Mouse (Mus musculus) heart, embryonic 13.5 days (tissue): ENCODE data around the gene Gprc5b. TPM values are rescaled to one million over a fixed set of nuclear protein-coding genes. Genes with fewer than 3 reads are reported as not detected.
A peak's percentile ranks its signal among the peaks of the same experiment; 100 is the strongest.

Source experiments
- ATAC-seq: fragments of 200-750 bp; cut with Nextera tagmentation; 2 replicates; pipeline ENCODE4 v1.8.0; 2017; ENCODE audit warnings: moderate TSS enrichment; ENCODE audit not compliant: insufficient number of reproducible peaks, low FRiP score, low TSS enrichment; ENCODE audit errors: extremely low read depth
- H3K27ac ChIP-seq: fragments of 300-500 bp; sonication (generic); replicated peaks from 2 replicates; pipeline ENCODE4 v1.5.1; 2015; ENCODE audit warnings: moderate library complexity, mild to moderate bottlenecking, inconsistent platforms
- H3K27me3 ChIP-seq: fragments of 300-500 bp; sonication (generic); replicated peaks from 2 replicates; pipeline ENCODE4 v1.6.1; 2015; ENCODE audit warnings: mild to moderate bottlenecking, inconsistent platforms
- H3K36me3 ChIP-seq: fragments of 300-500 bp; sonication (generic); 2 replicates; pipeline ENCODE4 v1.6.1; 2015; ENCODE audit warnings: mild to moderate bottlenecking, inconsistent platforms
- H3K4me1 ChIP-seq: fragments of 300-500 bp; sonication (generic); 2 replicates; pipeline ENCODE4 v1.6.1; 2015; ENCODE audit warnings: inconsistent platforms
- H3K4me2 ChIP-seq: fragments of 300-500 bp; sonication (generic); 2 replicates; pipeline ENCODE4 v1.6.1; 2015; ENCODE audit warnings: inconsistent platforms, mild to moderate bottlenecking, moderate library complexity
- H3K4me3 ChIP-seq: fragments of 300-500 bp; sonication (generic); 2 replicates; pipeline ENCODE4 v1.5.1; 2015; ENCODE audit warnings: moderate library complexity, mild to moderate bottlenecking, inconsistent platforms
- H3K9ac ChIP-seq: fragments of 300-500 bp; sonication (generic); 2 replicates; pipeline ENCODE4 v1.6.1; 2015; ENCODE audit warnings: inconsistent platforms, mild to moderate bottlenecking, moderate library complexity
- H3K9me3 ChIP-seq: fragments of 300-500 bp; sonication (generic); 2 replicates; pipeline ENCODE4 v1.6.1; 2016; ENCODE audit warnings: inconsistent platforms
- WGBS: fragments of 180-500 bp; shearing (Covaris S2); methylation state at CpG from one replicate; pipeline ENCODE4 v1.1.7; 2015; ENCODE audit warnings: mixed read lengths; 5-methylcytosine and 5-hydroxymethylcytosine counted together
- polyA plus RNA-seq: library from polyadenylated mRNA; unstranded; fragments of >200 nt; fragmentation: Nextera tagmentation; extraction: Ambion mirVana; gene quantifications from 2 replicates; pipeline ENCODE4 v1.2.1, GENCODE M21; 2015

Gprc5b gene
- polyA plus RNA-seq, 1 experiment from 2014 or later: 4.2 TPM

DNA sequence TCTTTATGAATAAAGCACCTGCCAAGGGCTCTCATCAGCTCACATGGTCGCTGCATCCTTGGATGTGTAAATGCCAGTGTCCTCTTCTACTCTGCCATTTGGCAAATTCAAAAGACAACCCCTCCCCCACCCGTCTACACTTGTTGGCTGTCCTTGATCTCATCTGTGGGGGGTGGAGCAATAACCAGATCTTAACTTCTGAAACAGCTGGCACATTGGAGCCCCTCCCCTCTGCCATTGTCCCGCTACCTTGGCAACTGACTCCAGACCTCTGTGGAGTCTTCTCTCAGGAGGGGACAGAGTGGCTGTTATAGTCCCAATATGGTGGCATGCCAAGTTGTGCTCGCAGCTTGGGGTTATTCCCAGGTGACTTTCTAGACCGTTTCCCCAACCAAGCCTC, 22.7 kb downstream of the Gprc5b start:
- Histone ChIP-seq H3K4me3 (no peak overlapping the region), H3K4me1 (peaks cover 22% of the 10 kb centered on the region), H3K27me3 (no peaks in the 10 kb centered on the region), H3K36me3 (peaks cover 25% of the 10 kb centered on the region), H3K9ac (no peak overlapping the region), H3K4me2 (no peak overlapping the region), H3K27ac (no peak overlapping the region), H3K9me3 (no peaks in the 10 kb centered on the region)
- 72% methylated on average over 5 of the region's 5 CpGs for WGBS
- ATAC-seq: no peak

DNA sequence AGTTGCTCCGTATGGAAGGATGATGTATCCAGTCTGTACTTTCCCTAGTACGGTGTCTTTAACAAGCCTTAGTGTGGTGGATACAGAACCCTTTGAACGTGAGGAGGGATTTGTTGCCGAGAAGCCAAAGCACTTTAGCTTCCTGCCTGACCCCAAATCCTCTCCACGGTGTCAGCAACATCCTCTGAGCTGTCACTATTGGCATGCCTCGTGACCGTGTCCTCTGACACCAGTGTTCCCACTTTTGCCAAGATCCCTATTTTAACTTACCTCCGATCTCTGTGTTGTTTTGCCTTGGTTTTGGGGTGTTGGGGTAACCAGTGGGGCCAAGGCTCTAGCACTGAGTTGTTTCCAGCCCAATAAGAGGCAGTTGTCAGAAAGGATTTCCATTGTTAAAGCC, 23.5 kb downstream of the Gprc5b start:
- H3K9ac ChIP-seq: no peak overlapping the region
- peaks cover 14% of the 10 kb centered on the region for H3K4me1 ChIP-seq
- H3K4me2 ChIP-seq: no peak overlapping the region
- no peak for ATAC-seq
- no peaks in the 10 kb centered on the region for H3K27me3 ChIP-seq
- H3K36me3 ChIP-seq: peaks cover 25% of the 10 kb centered on the region
- 65% methylated on average over 8 of the region's 8 CpGs for WGBS
- no peak overlapping the region for H3K4me3 ChIP-seq
- H3K9me3 ChIP-seq: no peaks in the 10 kb centered on the region
- H3K27ac ChIP-seq: no peak overlapping the region

DNA sequence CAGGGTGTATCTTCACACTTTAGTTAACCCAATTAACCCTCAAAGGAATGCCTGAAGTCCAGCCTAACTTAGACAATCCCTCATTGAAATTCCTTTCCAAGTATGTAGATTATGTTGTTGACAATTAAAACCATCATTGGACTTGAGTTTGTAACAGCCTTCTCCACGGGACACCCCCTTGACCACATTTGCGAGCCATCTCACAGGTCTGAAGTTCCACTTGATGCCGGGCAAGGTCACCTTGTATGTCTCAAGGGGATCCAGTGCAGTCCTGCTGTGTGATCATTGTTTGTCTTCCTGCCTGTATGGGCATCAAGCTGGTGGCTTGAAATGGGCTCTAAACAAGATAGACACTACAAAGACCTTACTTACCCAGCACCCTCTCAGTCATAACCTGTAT, 26.1 kb downstream of the Gprc5b start:
- H3K27me3 ChIP-seq: no peaks in the 10 kb centered on the region
- WGBS: 65% methylated on average over 3 of the region's 3 CpGs

DNA sequence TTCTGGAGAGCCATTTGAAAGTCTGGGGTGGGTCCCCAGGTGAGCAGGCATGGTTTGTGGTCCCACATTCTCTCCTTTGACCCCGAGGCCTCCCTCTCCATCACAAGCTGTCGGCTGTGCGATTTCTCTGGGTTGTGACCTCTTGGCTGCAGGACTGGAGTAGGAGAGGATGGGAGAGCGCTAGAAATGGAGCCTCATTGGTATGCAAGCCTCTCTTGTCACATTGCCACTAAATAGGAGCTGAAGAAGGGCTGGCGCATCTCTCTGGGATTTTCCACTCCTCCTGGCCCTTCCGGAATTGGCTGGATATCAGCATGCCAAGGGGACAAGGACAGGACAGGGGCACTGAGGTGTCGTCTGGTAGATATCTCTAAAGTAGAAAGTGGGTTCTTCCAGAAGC, 29.8 kb downstream of the Gprc5b start:
- ATAC-seq: no peak
- no peak overlapping the region for H3K27ac ChIP-seq
- no peaks in the 10 kb centered on the region for H3K36me3 ChIP-seq
- H3K27me3 ChIP-seq: no peaks in the 10 kb centered on the region
- no peaks in the 10 kb centered on the region for H3K9me3 ChIP-seq
- peaks cover 5% of the 10 kb centered on the region for H3K4me1 ChIP-seq
- 18% methylated on average over 7 of the region's 7 CpGs for WGBS
- H3K4me3 ChIP-seq: no peak overlapping the region
- H3K4me2 ChIP-seq: no peak overlapping the region
- no peak overlapping the region for H3K9ac ChIP-seq

More for the DNA sequence above, 26.1 kb downstream of the Gprc5b start:
- H3K9me3 ChIP-seq: no peaks in the 10 kb centered on the region
- no peak for ATAC-seq
- H3K4me1 ChIP-seq: peaks cover 5% of the 10 kb centered on the region
- no peak overlapping the region for H3K9ac ChIP-seq
- H3K4me3 ChIP-seq: no peak overlapping the region
- peaks cover 15% of the 10 kb centered on the region for H3K36me3 ChIP-seq
- H3K4me2 ChIP-seq: no peak overlapping the region
- H3K27ac ChIP-seq: no peak overlapping the region

DNA sequence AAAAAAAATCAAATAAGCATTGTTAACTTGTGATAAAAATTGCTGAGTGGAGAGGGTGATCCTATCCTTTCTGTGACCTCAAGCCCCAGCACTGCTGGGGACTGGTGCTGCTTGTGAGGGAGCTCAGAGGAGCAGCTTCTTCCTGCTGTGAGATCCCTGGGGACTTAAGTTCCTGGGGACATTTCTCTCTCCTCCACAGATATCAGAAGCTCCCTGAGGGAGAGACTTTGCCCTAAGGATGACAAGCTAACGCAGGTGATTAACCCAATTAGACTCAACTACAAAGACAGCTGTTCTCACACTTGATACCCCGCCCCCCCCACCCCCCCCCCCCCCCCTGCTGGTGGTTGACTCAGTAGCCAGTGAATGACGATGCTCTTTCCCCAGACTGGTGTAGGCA, 30.2 kb downstream of the Gprc5b start:
- WGBS: 4% methylated on average over 2 of the region's 3 CpGs
- Histone ChIP-seq H3K9ac (no peak overlapping the region), H3K4me3 (no peak overlapping the region), H3K4me2 (no peak overlapping the region), H3K27ac (no peak overlapping the region), H3K9me3 (no peaks in the 10 kb centered on the region), H3K36me3 (no peaks in the 10 kb centered on the region), H3K27me3 (no peaks in the 10 kb centered on the region), H3K4me1 (peaks cover 9% of the 10 kb centered on the region)
- no peak for ATAC-seq

DNA sequence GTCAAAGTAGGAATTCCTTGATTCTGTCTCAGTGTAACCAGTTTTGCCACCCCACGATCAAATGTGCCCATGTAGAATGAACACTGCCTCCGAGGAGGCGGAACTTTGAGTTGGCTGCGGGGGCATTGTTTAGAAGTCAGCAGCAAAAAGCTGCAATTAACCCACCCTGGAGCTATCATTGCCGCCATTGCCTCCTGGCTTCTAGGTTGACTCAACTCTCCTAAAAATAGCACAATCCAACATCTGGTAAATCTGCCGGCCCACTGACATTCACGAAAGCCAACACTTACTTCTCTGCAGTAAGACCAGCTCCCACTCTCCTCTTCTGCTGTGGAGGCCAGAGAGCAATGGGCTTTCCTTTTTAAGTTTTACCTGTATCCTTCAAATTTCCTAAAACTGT, 35.8 kb downstream of the Gprc5b start:
- Histone ChIP-seq H3K27ac (0 out of 2 replicates have a peak overlapping the region, but pooled peaks have one; percentile 20), H3K27me3 (no peaks in the 10 kb centered on the region), H3K4me3 (no peak overlapping the region), H3K9ac (no peak overlapping the region), H3K9me3 (no peaks in the 10 kb centered on the region), H3K36me3 (no peaks in the 10 kb centered on the region), H3K4me1 (peaks cover 26% of the 10 kb centered on the region), H3K4me2 (no peak overlapping the region; the same call in 1 of the 2 replicates)
- ATAC-seq: no peak
- WGBS: 51% methylated on average over 7 of the region's 7 CpGs

DNA sequence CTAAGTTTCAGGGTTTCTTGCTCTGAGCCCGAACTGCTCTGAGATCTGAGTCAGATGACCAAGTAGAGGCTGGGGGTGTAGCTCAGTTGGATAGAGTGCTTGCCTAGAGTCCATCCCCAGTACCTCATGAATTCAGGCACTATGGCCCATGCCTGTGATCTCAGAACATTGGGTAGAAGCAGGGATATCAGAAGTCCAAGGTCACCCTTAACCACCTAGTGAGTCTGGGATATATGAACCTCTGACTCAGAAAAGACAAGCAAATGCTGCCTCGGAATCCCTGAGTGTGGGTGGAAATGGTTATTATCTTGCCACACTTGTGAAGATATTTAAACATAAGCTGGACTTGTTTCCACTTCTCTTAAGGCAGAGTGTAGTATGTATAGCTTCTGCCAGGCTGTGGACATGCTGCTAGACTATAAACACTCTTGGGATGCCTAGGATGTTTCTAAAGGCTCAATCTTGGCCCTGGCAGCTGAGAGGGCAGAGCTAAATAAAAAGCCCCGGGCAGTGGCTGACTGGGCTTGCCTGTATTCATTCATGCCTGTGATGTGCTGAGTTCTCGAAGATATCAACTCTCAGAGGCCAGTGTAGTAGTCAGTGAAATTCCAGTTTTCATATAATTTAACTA, 38.3 kb downstream of the Gprc5b start:
- WGBS: 43% methylated on average over 4 of the region's 4 CpGs
- H3K9me3 ChIP-seq: no peaks in the 10 kb centered on the region
- H3K36me3 ChIP-seq: no peaks in the 10 kb centered on the region
- no peak overlapping the region for H3K9ac ChIP-seq
- peak overlapping the region; percentile 78 for H3K27ac ChIP-seq
- H3K4me1 ChIP-seq: peaks cover 38% of the 10 kb centered on the region
- ATAC-seq: no peak
- no peak overlapping the region for H3K4me2 ChIP-seq
- no peaks in the 10 kb centered on the region for H3K27me3 ChIP-seq
- no peak overlapping the region for H3K4me3 ChIP-seq

DNA sequence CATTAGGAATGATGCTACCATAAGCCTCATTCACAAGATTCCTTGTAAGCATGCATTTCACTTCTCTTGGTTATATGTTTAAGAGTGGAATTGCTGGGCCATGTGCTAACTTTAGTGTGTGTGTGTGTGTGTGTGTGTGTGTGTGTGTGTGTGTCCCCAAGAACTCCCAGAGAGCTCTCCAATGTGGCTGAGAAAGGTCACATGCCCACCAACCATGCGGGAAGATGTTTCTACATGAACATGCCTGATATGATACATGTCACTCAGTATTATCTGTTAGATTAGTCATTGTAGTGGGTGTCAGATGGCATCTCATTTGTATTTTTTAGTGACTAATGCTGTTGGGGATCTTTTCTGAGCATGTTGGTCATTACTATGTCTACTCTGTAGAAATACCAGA, 40.0 kb downstream of the Gprc5b start:
- no peaks in the 10 kb centered on the region for H3K36me3 ChIP-seq
- H3K27me3 ChIP-seq: no peaks in the 10 kb centered on the region
- no peak overlapping the region for H3K4me3 ChIP-seq
- H3K4me1 ChIP-seq: peaks cover 39% of the 10 kb centered on the region
- no peak overlapping the region for H3K27ac ChIP-seq
- no peak for ATAC-seq
- H3K9ac ChIP-seq: no peak overlapping the region
- no peaks in the 10 kb centered on the region for H3K9me3 ChIP-seq
- WGBS: 62% methylated on average over 1 of the region's 1 CpGs
- H3K4me2 ChIP-seq: no peak overlapping the region

DNA sequence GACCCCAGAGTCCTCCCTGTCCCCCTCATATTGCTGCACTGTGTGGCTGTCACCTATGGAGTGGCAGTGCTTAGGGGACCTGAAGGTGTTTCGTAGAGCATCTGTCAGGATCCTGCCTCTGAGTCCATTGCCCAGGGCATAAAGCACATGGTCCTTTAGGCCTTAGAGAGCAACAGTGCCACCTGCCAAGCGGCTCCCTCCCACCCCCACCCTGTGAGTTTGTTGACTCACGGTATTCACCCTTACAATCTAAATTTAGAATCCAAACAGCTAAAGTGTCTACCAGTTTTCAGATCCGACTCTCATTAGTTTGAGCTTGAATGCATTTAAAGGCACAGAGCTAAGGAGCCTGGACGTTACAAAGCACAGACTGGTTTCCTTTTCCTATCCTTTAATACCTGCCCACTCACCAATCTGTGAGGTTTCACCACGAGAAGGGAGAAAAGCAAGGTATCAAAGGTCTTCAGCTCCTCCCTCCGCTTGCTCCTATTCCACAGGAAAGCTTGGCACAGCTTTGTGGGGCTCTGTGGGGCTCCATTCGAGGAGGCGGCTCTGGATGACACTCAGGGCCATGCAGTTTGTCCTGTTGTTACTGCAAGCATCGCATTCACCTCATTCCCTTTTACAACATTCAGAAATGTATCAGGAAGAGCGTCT, 41.3 kb downstream of the Gprc5b start:
- Histone ChIP-seq H3K4me1 (peaks cover 31% of the 10 kb centered on the region), H3K9ac (no peak overlapping the region), H3K27ac (no peak overlapping the region), H3K27me3 (no peaks in the 10 kb centered on the region), H3K9me3 (no peaks in the 10 kb centered on the region), H3K4me2 (no peak overlapping the region), H3K4me3 (no peak overlapping the region), H3K36me3 (no peaks in the 10 kb centered on the region)
- WGBS: 52% methylated on average over 11 of the region's 11 CpGs
- no peak for ATAC-seq

DNA sequence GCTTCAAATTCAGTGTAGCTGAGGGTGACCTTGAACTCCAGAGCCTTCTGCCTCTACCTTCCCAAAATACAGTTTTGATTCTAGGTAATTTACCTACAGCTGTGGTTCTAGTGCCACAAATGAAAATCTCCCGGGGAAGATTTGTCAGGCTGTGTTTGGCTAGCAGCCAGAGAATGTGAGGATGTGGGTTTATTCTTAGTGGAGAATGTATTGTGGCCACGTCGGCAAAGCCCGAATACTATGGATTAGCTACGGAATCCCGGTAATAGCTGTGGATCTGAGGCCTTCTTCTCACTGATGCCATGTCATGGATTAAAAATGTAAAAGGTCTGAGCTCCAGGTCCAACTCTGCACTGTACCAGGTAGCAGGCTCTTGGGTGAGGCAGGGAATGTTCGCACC, 45.3 kb downstream of the Gprc5b start:
- H3K4me2 ChIP-seq: 0 out of 2 replicates have a peak overlapping the region, but pooled peaks have one; percentile 5
- 30% methylated on average over 7 of the region's 7 CpGs for WGBS
- H3K27me3 ChIP-seq: no peaks in the 10 kb centered on the region
- no peaks in the 10 kb centered on the region for H3K36me3 ChIP-seq
- no peak overlapping the region for H3K4me3 ChIP-seq
- no peak for ATAC-seq
- H3K27ac ChIP-seq: no peak overlapping the region
- no peak overlapping the region for H3K9ac ChIP-seq
- peaks cover 20% of the 10 kb centered on the region for H3K4me1 ChIP-seq
- H3K9me3 ChIP-seq: no peaks in the 10 kb centered on the region

DNA sequence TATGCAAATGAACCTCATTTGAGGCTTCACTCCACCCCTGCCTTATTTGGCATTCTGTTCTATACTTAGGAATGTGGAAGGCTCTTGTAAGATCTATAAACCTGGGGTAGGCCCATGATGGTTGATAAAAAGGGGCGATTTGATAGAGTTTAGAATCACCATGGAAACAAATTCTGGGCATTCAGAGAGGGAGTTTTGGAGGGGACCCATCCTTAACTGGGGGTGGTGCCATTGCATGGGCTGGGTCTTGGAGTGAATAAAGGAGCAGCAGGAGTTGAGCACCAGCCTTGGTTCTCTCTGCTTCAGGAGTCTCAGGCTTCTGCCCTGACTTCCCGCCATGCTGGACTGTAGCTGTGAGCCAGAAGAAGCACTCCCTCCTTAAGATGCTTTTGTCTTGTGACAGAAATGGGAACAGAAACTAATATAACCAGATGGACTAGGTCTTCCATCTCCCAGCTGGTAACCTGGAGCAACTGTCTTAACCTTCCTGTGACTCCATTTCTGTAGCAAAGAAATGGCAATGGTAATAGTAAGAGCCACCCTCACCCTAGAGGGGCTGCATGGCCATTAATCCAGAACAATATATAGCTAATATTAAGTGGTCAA, 46.2 kb downstream of the Gprc5b start:
- no peak for ATAC-seq
- H3K36me3 ChIP-seq: no peaks in the 10 kb centered on the region
- no peak overlapping the region for H3K4me2 ChIP-seq
- H3K9me3 ChIP-seq: no peaks in the 10 kb centered on the region
- H3K9ac ChIP-seq: no peak overlapping the region
- H3K27me3 ChIP-seq: no peaks in the 10 kb centered on the region
- WGBS: 60% methylated on average over 2 of the region's 2 CpGs
- no peak overlapping the region for H3K27ac ChIP-seq
- H3K4me1 ChIP-seq: peaks cover 16% of the 10 kb centered on the region
- no peak overlapping the region for H3K4me3 ChIP-seq

DNA sequence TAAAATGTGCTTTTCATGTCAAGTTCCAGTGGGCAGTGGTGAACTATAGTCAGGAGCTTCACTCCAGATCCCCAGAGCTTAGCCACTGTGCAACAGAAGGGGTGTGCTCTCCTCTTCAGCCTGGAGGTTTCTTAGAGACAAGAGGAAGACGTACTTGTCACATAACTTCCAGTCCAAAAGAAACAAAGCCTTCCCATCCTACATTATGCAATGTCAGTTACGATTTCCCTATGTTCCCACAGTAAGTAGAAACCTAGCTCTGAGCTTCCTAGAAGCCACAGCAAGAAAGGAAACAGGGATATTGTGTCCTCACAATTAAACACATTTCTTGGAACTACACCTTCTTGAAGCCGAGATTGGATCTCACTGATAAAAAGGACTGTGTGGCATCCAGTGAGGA, 47.8 kb downstream of the Gprc5b start:
- H3K4me3 ChIP-seq: no peak overlapping the region
- no peaks in the 10 kb centered on the region for H3K9me3 ChIP-seq
- H3K36me3 ChIP-seq: no peaks in the 10 kb centered on the region
- H3K4me1 ChIP-seq: peaks cover 7% of the 10 kb centered on the region
- H3K27me3 ChIP-seq: no peaks in the 10 kb centered on the region
- H3K27ac ChIP-seq: no peak overlapping the region
- no peak overlapping the region for H3K4me2 ChIP-seq
- 47% methylated on average over 3 of the region's 3 CpGs for WGBS
- no peak for ATAC-seq
- no peak overlapping the region for H3K9ac ChIP-seq
